Mouse (Mus musculus) liver, adult 2 months (tissue): Measurements from ENCODE around the gene Ppp2r5a.

Experiments
- CTCF ChIP-seq: fragments of 200-500 bp; IDR thresholded peaks from 2 replicates; pipeline ENCODE4 v1.5.1; 2011; ENCODE audit warnings: low read depth, low read length, control low read depth
- POLR2A ChIP-seq: fragments of 200-500 bp; IDR thresholded peaks from 2 replicates; pipeline ENCODE4 v1.6.1; 2011; ENCODE audit warnings: low read length, control low read depth; ENCODE audit not compliant: insufficient read depth; ENCODE audit errors: extremely low read depth

GRCm38 (mm10) chr1:191352786-191353488, 50.1 kb downstream of the Ppp2r5a start:
- TF ChIP-seq CTCF (peak; percentile 33; the same call in 1 of the 2 replicates), POLR2A (no peak)
